Mouse (Mus musculus) brain, adult 2 months (tissue): ENCODE measurements at regions not wholly inside any gene's neighbourhood (a gene's known extent, or its start where the extent isn't known, plus 50 kb on each side); places are given as distances from the start of the nearest gene placed in this dataset.

Experiments
- DNase-seq: peaks from one replicate; pipeline ENCODE4 v3.0.0; 2011; ENCODE audit warnings: low read depth, low spot score

- peak; percentile 5 for DNase-seq
Observed at GRCm38 (mm10) chr1:184478006-184478405, 254.4 kb downstream of the Hlx start.

GRCm38 (mm10) chr1:184462481-184463124 lies 269.8 kb downstream of the Hlx start:
- DNase-seq = no peak

DNA sequence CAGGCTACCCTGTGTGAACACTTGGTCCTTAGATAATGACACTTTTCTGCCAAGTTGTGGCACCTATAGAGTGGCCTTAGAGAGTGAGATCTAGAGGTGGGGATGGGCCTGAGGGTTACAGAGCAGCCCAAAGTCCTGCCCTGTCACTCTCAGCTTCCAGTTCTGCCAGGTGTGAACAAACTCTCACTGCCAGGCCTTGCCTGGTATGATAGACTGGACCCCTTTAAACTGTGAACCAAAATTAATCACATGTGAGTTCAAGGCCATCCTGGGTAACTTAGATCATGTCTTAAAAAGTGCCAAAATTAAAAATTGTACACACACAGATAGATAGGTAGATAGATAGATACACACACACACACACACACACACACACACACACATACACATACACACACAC lies 271.0 kb downstream of the Hlx start:
- DNase-seq = no peak

DNA sequence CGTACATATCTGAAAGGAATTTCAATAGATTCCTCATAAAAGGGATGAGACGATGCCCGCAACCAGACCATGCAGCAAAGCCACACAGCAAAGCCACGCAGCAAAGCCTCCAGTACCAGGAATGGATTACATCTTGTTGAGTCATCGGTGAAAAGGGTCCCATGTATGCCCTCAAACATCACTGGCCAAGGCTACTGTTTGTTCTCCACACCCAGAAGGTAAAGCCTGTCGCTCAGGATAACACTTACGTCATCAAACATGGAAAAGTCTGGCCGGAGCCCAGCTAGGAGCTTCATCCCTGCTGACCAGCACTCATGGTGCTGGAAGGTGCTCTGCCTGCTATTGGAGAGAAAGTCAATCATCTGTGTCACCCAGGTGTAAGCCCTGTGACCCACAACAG lies 275.7 kb downstream of the Hlx start:
- no peak for DNase-seq

GRCm38 (mm10) chr1:184454381-184454780 lies 278.0 kb downstream of the Hlx start:
- no peak for DNase-seq

DNA sequence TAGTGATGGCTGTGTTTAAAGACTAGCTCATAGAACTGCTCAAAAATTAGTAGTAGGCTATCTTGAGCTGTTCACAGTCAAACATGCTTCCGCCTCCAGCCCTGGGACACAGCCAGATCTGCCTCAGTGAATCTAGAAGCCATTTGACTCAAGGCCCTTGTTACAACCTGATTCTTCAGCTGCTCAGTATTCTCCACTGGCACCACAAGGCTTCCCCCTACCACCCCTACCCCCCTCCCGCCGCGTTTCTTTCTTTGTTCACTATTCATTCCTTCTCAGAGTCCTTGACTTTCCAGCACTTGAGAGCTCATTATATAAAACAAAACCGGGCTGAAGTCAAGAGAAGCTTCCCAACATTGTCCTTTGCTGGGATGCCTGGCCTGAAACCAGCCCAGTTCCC lies 278.7 kb downstream of the Hlx start:
- DNase-seq = no peak

DNA sequence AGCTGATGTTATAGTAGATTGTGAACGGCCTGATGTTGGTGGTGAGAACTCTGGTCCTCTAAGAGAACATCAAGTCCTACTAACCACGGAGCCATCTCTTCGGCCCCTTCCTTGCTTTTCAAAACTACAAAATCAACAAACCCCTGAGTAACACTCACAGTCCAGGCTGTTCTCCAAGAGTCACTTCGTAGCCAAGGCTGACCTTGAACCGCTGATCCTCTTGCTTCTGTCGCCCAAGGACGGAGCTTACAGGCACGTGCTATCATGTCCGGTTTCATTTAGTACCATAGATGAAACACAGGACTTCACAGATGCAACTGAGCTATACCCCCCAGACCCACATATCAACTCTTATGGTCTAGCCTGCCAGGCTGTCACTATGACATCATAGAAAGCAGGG lies 279.4 kb downstream of the Hlx start:
- DNase-seq = no peak

DNA sequence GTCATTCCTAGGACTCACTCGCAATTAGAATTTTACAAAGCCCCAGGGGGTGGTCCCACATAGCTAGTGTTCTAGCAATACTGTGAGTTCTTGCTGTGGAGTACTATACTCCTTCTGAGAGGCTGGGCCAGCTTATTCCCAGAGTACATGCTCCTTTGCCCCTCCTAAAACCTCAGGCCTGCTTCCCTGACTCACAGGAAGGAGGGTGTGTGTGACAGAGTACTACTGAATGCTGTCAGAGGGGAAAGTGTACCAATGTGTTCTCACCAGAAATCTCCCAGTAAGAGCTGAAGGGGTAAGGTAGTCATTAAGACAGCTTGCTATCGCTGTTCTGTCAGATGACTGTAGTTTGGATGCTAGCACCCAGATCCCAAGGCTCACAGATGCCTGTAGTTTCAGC lies 280.7 kb downstream of the Hlx start:
- DNase-seq = no peak

GRCm38 (mm10) chr1:184449007-184449406 lies 283.4 kb downstream of the Hlx start:
- DNase-seq = no peak

DNA sequence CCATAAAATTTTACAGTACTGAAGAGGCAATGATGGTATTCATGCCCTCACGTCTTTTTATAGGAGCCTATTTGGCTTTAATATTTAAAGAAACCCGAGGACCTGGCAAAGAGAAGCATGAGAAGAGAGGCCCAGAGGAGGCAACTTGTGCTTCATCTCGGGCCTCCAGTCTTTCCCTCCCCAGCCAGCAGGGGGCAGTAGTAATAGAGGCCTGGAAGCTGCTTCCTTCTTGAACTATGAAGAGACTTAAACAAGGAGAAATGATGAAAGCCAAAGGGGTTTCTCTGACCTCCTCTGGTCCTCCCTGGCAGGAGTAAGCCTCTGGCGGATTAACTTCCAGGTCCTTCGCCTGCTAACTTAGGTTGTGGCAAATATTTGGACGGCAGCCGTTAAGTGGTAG lies 284.5 kb downstream of the Hlx start:
- DNase-seq = peak; percentile 64

GRCm38 (mm10) chr1:184447161-184447667 lies 285.2 kb downstream of the Hlx start:
- DNase-seq = peak; percentile 77

- DNase-seq = peak; percentile 44
Observed at GRCm38 (mm10) chr1:184444189-184444588, 288.2 kb downstream of the Hlx start.

GRCm38 (mm10) chr1:184442701-184443100 lies 289.7 kb downstream of the Hlx start:
- no peak for DNase-seq

DNA sequence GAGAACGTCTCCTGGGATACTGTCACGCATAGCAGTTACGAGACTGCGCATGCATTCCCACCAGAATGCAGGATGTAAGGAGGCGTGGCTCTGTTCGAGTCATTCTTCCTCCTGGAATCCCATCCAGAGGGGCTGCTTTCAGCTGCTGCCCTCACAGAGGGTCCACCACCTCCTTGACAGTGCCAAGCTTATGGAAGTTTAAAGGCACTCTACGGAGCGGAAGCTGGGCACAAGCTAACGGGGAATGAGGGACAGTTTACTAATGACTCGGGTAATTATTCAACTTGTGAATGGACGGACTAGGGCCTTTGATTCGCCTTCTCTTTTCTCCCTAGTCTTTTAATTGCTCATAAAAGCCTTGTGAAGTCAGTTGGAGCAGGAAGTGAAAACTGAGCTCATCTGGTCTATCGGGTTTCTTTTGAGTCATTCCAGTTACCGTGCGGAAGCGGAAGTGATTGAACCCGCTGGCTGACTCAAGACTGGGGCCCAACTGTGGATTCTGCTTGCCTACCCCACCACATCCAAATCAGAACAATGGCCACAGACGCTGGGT lies 291.3 kb downstream of the Hlx start:
- DNase-seq = peak; percentile 51

DNA sequence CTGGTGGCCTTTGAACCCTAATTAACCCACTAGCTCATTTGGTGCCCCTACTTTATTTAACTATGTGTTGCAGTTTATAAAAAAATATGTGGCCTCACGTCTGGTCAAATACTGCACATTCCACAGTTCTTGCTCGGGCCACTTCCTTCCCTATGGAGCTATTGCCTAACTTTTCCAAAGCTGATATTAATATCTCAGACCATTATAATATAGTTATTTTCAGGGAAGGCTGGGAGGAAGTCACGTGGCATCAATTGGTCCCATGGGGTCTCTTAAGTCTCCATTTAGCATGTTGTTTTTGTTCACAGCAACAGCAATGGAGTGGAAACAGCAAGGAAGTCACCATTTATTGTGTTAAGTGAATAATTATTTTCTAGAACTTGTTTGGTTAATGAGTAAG lies 292.9 kb downstream of the Hlx start:
- no peak for DNase-seq

DNA sequence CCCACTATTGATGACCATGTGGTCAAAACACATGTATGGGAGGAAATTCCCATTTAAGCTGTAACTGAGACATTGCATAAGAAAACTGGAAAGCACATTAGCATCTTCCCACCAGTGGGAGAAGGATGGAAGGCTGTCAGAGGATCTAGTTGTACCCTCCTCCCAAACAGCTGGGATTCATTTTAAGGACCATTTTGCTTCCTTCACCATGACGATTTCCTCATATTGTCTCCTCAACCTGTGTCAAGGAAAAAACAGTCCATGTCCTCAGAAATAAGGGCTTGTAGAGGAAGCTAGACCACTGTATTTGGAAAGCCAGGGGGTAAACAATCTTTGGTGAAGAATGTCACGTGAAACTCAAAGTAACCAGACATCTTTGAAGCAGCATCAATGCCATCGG lies 296.0 kb downstream of the Hlx start:
- DNase-seq = no peak

DNA sequence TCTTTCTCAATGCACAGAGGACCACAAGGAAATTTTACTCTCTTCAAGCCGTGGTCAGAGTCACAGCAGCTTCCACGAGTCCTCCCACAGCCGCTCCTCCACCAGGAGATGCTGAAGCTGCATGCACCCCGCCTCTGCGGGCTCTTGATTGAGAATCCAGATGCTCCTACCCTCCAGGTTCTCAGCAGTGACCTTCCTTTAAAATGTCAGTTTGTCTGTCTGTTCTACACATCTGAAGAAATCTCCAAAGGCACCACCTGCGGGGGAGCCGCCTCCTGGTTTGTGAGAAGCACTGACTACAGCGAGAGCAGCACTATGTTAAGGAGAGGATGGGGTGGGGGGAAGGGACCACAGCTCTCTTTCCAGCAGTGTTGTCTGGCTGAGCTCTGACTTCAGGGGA lies 303.8 kb downstream of the Hlx start:
- DNase-seq = no peak

- DNase-seq = no peak
Observed at GRCm38 (mm10) chr1:184428035-184428434, 304.4 kb downstream of the Hlx start.

GRCm38 (mm10) chr1:184425694-184426093 lies 306.7 kb downstream of the Hlx start:
- no peak for DNase-seq

GRCm38 (mm10) chr1:184424035-184424434 lies 308.4 kb downstream of the Hlx start:
- no peak for DNase-seq

DNA sequence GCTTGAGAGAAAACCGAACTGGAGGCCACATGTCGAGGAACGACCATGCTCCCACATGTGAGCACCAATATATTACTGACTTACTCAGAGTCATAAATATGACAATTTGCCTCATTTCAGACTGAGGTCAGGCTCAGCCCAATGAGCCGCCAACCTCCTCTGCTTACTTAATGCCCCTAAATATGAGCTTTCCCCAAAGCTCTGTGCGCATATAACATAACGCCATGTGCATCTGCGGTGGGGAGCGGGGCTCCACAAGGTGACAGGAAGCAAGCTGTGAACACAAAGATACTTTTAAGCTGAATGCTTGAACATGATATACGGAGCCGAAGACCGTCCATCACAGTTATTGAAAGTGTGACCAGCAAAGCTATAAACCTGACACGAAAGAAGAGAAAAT lies 319.8 kb downstream of the Hlx start:
- DNase-seq = no peak

- no peak for DNase-seq
Observed at GRCm38 (mm10) chr1:184411066-184411465, 321.4 kb downstream of the Hlx start.

DNA sequence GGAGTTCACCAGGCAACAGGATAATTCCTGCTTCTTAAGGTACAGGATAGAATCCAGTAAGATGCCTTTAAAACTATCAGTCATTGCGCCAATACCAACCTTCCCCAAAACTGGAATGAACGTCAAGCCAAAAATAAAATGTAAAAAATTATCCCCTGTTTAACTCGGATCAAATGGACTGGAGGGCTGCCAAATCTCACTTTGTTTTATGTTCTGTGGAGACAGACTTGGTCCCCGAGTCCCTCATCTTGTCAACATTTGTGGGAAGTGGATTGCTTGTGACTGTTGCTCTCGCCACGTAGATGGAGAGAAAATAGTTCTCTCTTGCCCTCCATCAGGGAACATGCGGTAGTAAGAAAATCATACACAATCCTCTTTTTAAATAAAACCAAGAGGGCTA lies 322.4 kb downstream of the Hlx start:
- no peak for DNase-seq

GRCm38 (mm10) chr1:184402985-184403384 lies 329.4 kb downstream of the Hlx start:
- DNase-seq = no peak
